In genomic region chr1:136306424-136306823, GRCm38 (mm10) we compare ENCODE assay signal across 9 mouse cellular contexts. TPM values are rescaled to one million over a fixed set of nuclear protein-coding genes. Genes with fewer than 3 reads are reported as not detected.
A peak's percentile ranks its signal among the peaks of the same experiment; 100 is the strongest.
DNase-seq lines count a peak whose midpoint lies in the region; ATAC-seq and TF ChIP-seq lines count a peak whose summit lies in the region.
"Had no signal": no experiment of that assay in that cellular context is flagged by ENCODE, and none has a peak within 500 bp of the region (broad histone marks: within the 10 kb centered on the region; RNA-seq: fewer than 3 reads in every experiment).

No protein-coding gene starts in this region.

- 60% methylated on average over 3 of the region's 3 CpGs for WGBS in liver, embryonic 14.5 days (ENCODE audit: insufficient replicate concordance)

- no peak for ATAC-seq in liver, embryonic 14.5 days (ENCODE audit: insufficient read depth)

- peak; percentile 40 for DNase-seq in embryo, embryonic 10 days (ENCODE audit: low spot score)
- no peak for DNase-seq in embryo, embryonic 9.5 days (ENCODE audit: extremely low spot score)
- DNase-seq in liver, embryonic 14.5 days (ENCODE audit: low read depth in 3 of 3, low spot score in 3 of 3): peak in 1 of 3 experiments; percentile 20
- no peak for DNase-seq in liver
- peak; percentile 28 to 63 for DNase-seq in adrenal gland, postnatal 36 days
- peak; percentile 29 to 50 for DNase-seq in heart, postnatal 14 days
- peak; percentile 64 for DNase-seq in lung, postnatal 10 days
- DNase-seq in urinary bladder, postnatal 10 days (ENCODE audit: low spot score): no peak

- H3K9ac ChIP-seq in liver, embryonic 14.5 days (replicated peaks): no peak overlapping the region

- no peak overlapping the region for H3K4me3 ChIP-seq in liver, embryonic 14.5 days (ENCODE audit: insufficient read depth in 1 of 2, low read depth in 2 of 2, low read length in 2 of 2)

- no peaks in the 10 kb centered on the region for H3K27me3 ChIP-seq in liver, embryonic 14.5 days (ENCODE audit: control insufficient read depth, insufficient read depth, low read length)

- peak; percentile 50 for TF ChIP-seq CTCF in liver, embryonic 14.5 days (IDR thresholded peaks at IDR 0.05; ENCODE audit: low read depth)

- no peak overlapping the region for H3K4me2 ChIP-seq in liver, embryonic 14.5 days (ENCODE audit: low read depth)

- H3K4me1 ChIP-seq in liver, embryonic 14.5 days (replicated peaks; ENCODE audit: control insufficient read depth in 2 of 2, insufficient read depth in 2 of 2, low read length in 1 of 2): no peaks in the 10 kb centered on the region

- no peaks in the 10 kb centered on the region for H3K9me3 ChIP-seq in liver, embryonic 14.5 days (ENCODE audit: control insufficient read depth, low read length)

- H3K27ac ChIP-seq in liver, embryonic 14.5 days: no peak overlapping the region

- intact Hi-C loops in heart, postnatal 14 days (cut with DNase I): loop anchor here (2.0 to 5.0 kb wide), 2 partner anchors 36 to 152 kb away; no protein-coding TSS in a partner anchor

- peaks cover 13% of the 10 kb centered on the region for H3K36me3 ChIP-seq in liver, embryonic 14.5 days (replicated peaks; ENCODE audit: control insufficient read depth, insufficient read depth, low read depth)

- no peak for TF ChIP-seq EP300 in liver, embryonic 14.5 days (IDR thresholded peaks at IDR 0.05; ENCODE audit: low read depth)

RNA-seq across cellular contexts. Expression of gene Camsap2, which starts 39.5 kb away (rescaled TPM):
- polyA plus RNA-seq in liver, embryonic 14.5 days (2012; rRNA removed): 6.4 and 8.8 TPM in 2 replicates
- polyA plus RNA-seq in liver, embryonic 14.5 days (2014; fragmentation: Nextera tagmentation; extraction: Ambion mirVana): 10.3 and 11.7 TPM in 2 replicates
- total RNA-seq in adrenal gland, postnatal 36 days (2021): 10 to 100 TPM; 39.0 to 46.4 TPM
- total RNA-seq in heart, postnatal 14 days (2021): 10 to 100 TPM; 27.0 to 27.8 TPM

RNA-seq across cellular contexts. Expression of gene Gpr25, which starts 45.8 kb away (rescaled TPM):
- polyA plus RNA-seq in liver, embryonic 14.5 days (2012; rRNA removed): 0.06 TPM in 1 of 2 replicates, not detected in the other
- polyA plus RNA-seq in liver, embryonic 14.5 days (2014; fragmentation: Nextera tagmentation; extraction: Ambion mirVana): not detected in 2 replicates
- not detected for total RNA-seq in adrenal gland, postnatal 36 days (2021)
- total RNA-seq in heart, postnatal 14 days (2021): not detected
- polyA plus RNA-seq: lung, embryonic 16.5 days had no signal

Comparison
In these comparisons a context has a peak if more than half of its experiments do, and no peak if none do; other contexts are left out.
1. DNase-seq: peak in embryo, embryonic 10 days (single experiment), adrenal gland, postnatal 36 days (2 of 2), heart, postnatal 14 days (2 of 2) and lung, postnatal 10 days (single experiment); none in embryo, embryonic 9.5 days (single experiment), liver (single experiment) and urinary bladder, postnatal 10 days (single experiment).